Mouse (Mus musculus) heart, postnatal 10 days (tissue): ENCODE measurements around the gene Pif1. TPM values are rescaled to one million over a fixed set of nuclear protein-coding genes. Genes with fewer than 3 reads are reported as not detected.
A peak's percentile ranks its signal among the peaks of the same experiment; 100 is the strongest.

ENCODE experiments used
- DNase-seq, 2 experiments: peaks; one replicate each; pipeline ENCODE4 v3.0.0; 2021
- intact Hi-C: fragments of 180-260 bp; cut with DNase I; formaldehyde crosslinking; loops from one replicate; pipeline ENCODE4 v1.15.1; 2025
- total RNA-seq, 2 experiments: library from RNA; stranded (reverse); gene quantifications; 2 replicates each; pipeline ENCODE4 v1.2.3; 2021

The Pif1 gene
- total RNA-seq, 2 experiments from 2014 or later, result 1.9 to 2.4 TPM

GRCm38 (mm10) chr9:65629767-65630630 is 43.0 kb downstream of the Pif1 start:
- peak; percentile 75 to 77 for DNase-seq
- intact Hi-C loops, result loop anchor here (2.0 kb wide), 1 partner anchor 31 kb away; no protein-coding TSS in a partner anchor

GRCm38 (mm10) chr9:65630631-65631353 is 43.8 kb downstream of the Pif1 start:
- peak; percentile 52 to 73 for DNase-seq
- intact Hi-C loops, result no loop called here

GRCm38 (mm10) chr9:65631354-65632021 is 44.5 kb downstream of the Pif1 start:
- DNase-seq, result no peak
- intact Hi-C loops, result no loop called here

- intact Hi-C loops, result no loop called here
- no peak for DNase-seq
Observed at GRCm38 (mm10) chr9:65635766-65636165, 48.8 kb downstream of the Pif1 start.

GRCm38 (mm10) chr9:65636926-65637325 is 50.0 kb downstream of the Pif1 start:
- no peak for DNase-seq
- intact Hi-C loops, result no loop called here

GRCm38 (mm10) chr9:65639065-65639464 is 52.1 kb downstream of the Pif1 start:
- peak in 1 of 2 experiments; percentile 38 for DNase-seq

GRCm38 (mm10) chr9:65640838-65641410 is 54.0 kb downstream of the Pif1 start:
- intact Hi-C loops, result no loop called here
- DNase-seq, result no peak

More at GRCm38 (mm10) chr9:65639065-65639464, 52.1 kb downstream of the Pif1 start:
- intact Hi-C loops, result no loop called here

- intact Hi-C loops, result no loop called here
- DNase-seq, result no peak
Observed at GRCm38 (mm10) chr9:65641446-65642052, 54.6 kb downstream of the Pif1 start.

GRCm38 (mm10) chr9:65642546-65642945 is 55.6 kb downstream of the Pif1 start:
- intact Hi-C loops, result no loop called here
- DNase-seq, result no peak

GRCm38 (mm10) chr9:65644960-65645359 is 58.0 kb downstream of the Pif1 start:
- DNase-seq, result no peak
- intact Hi-C loops, result no loop called here

Other genes starting within 250 kb of the Pif1 start
- 10 to 100 TPM; 11.1 to 14.7 TPM for gene Pdcd7, start 241.1 kb upstream of the Pif1 start, total RNA-seq
- 1 to 10 TPM in 1 of 2 experiments, not detected in 1; 1.0 TPM for gene Ubap1l, start 226.1 kb upstream of the Pif1 start, total RNA-seq
- 1 to 10 TPM; 1.1 to 2.1 TPM for gene Kbtbd13, start 195.5 kb upstream of the Pif1 start, total RNA-seq
- 10 to 100 TPM; 13.3 to 16.2 TPM for gene Rasl12, start 188.7 kb upstream of the Pif1 start, total RNA-seq
- gene Slc51b, start 164.2 kb upstream of the Pif1 start, total RNA-seq, result not detected
- gene Mtfmt, start 151.4 kb upstream of the Pif1 start, total RNA-seq, result 1 to 10 TPM; 6.6 to 6.9 TPM
- 10 to 100 TPM; 23.6 to 25.4 TPM for gene Spg21, start 126.2 kb upstream of the Pif1 start, total RNA-seq
- under 1 TPM in 1 of 2 experiments, not detected in 1; 0.22 TPM for gene Ankdd1a, start 67.0 kb upstream of the Pif1 start, total RNA-seq
- 10 to 100 TPM; 18.3 to 21.2 TPM for gene Plekho2, start 7.1 kb upstream of the Pif1 start, total RNA-seq
- 10 to 100 TPM; 54.4 to 57.7 TPM for gene Rbpms2, start 42.5 kb downstream of the Pif1 start, total RNA-seq
- 100 to 1,000 TPM; 269 to 276 TPM for gene Oaz2, start 80.8 kb downstream of the Pif1 start, total RNA-seq
- gene Zfp609, start 240.4 kb downstream of the Pif1 start, total RNA-seq, result 10 to 100 TPM; 34.4 to 36.7 TPM